Mouse (Mus musculus) hindbrain, postnatal 0 days (tissue): ENCODE results near the gene Myo1c. TPM values are rescaled to one million over a fixed set of nuclear protein-coding genes. Genes with fewer than 3 reads are reported as not detected.

Experiments used
- ATAC-seq: fragments of 200-750 bp; cut with Nextera tagmentation; 2 replicates; pipeline ENCODE4 v1.8.0; 2017; ENCODE audit warnings: mild to moderate bottlenecking, moderate TSS enrichment, moderate library complexity
- DNase-seq: peaks from one replicate; pipeline ENCODE4 v3.0.0-alpha.2; 2015; ENCODE audit warnings: low spot score
- H3K27ac ChIP-seq: fragments of 300-500 bp; sonication (generic); 2 replicates; pipeline ENCODE4 v1.5.1; 2014; ENCODE audit warnings: mild to moderate bottlenecking
- H3K27me3 ChIP-seq: fragments of 300-500 bp; sonication (generic); 2 replicates; pipeline ENCODE4 v1.6.1; 2014; ENCODE audit warnings: low read length, mixed read lengths; ENCODE audit not compliant: insufficient read depth
- H3K36me3 ChIP-seq: fragments of 300-500 bp; sonication (generic); 2 replicates; pipeline ENCODE4 v1.6.1; 2014; ENCODE audit warnings: low read length, mixed read lengths; ENCODE audit not compliant: insufficient read depth
- H3K4me1 ChIP-seq: fragments of 300-500 bp; sonication (generic); 2 replicates; pipeline ENCODE4 v1.6.1; 2014; ENCODE audit warnings: antibody characterized with exemption, low read length, mixed read lengths; ENCODE audit not compliant: insufficient read depth
- H3K4me2 ChIP-seq: fragments of 300-500 bp; sonication (generic); 2 replicates; pipeline ENCODE4 v1.6.1; 2014; ENCODE audit warnings: low read depth, mild to moderate bottlenecking, low read length, moderate library complexity, mixed read lengths
- H3K4me3 ChIP-seq: fragments of 300-500 bp; sonication (generic); 2 replicates; pipeline ENCODE4 v1.5.1; 2014; ENCODE audit warnings: low read length
- H3K9ac ChIP-seq: fragments of 300-500 bp; sonication (generic); replicated peaks from 2 replicates; pipeline ENCODE4 v1.6.1; 2014; ENCODE audit warnings: mild to moderate bottlenecking, low read length, moderate library complexity, mixed read lengths
- H3K9me3 ChIP-seq: fragments of 300-500 bp; sonication (generic); 2 replicates; pipeline ENCODE4 v1.6.1; 2016; ENCODE audit warnings: low read length, mixed read lengths
- CTCF ChIP-seq: IDR thresholded peaks from 2 replicates; pipeline ENCODE4 v1.5.1; 2016; ENCODE audit warnings: antibody characterized with exemption, control low read depth, low read depth
- WGBS: fragments of 180-500 bp; shearing (Covaris S2); extraction: QIAGEN DNeasy Blood & Tissue Kit; methylation state at CpG from one replicate; pipeline ENCODE4 v1.1.7; 2014; 5-methylcytosine and 5-hydroxymethylcytosine counted together
- polyA plus RNA-seq: library from polyadenylated mRNA; unstranded; fragments of >200 nt; fragmentation: Nextera tagmentation; extraction: Ambion mirVana; gene quantifications from 2 replicates; pipeline ENCODE4 v1.2.1, GENCODE M21; 2015
- total RNA-seq: library from RNA; depleted of rRNA; stranded (reverse); fragments of >200 nt; gene quantifications from 2 replicates; pipeline ENCODE4 v1.2.3, GENCODE M21; 2014

Myo1c gene
- total and polyA plus RNA-seq, 2 experiments from 2014 or later = 9.3 to 22.4 TPM

GRCm38 (mm10) chr11:75643323-75643722 lies 7.0 kb upstream of the Myo1c start:
- Histone ChIP-seq H3K9ac (no peak overlapping the region), H3K4me1 (no peaks in the 10 kb centered on the region), H3K27ac (no peak overlapping the region), H3K27me3 (no peaks in the 10 kb centered on the region), H3K4me3 (no peak overlapping the region), H3K36me3 (peaks cover 4% of the 10 kb centered on the region; the same call in 1 of the 2 replicates), H3K9me3 (no peaks in the 10 kb centered on the region), H3K4me2 (no peak overlapping the region)
- DNase-seq (no peak), ATAC-seq (no peak)
- TF ChIP-seq CTCF = no peak
- 85% methylated on average over 5 of the region's 5 CpGs for WGBS

- H3K4me2 ChIP-seq = no peak overlapping the region
- no peaks in the 10 kb centered on the region for H3K27me3 ChIP-seq
- no peak overlapping the region for H3K4me3 ChIP-seq
- H3K9me3 ChIP-seq = no peaks in the 10 kb centered on the region
- no peaks in the 10 kb centered on the region for H3K4me1 ChIP-seq
- no peak for DNase-seq
- H3K9ac ChIP-seq = no peak overlapping the region
- H3K27ac ChIP-seq = no peak overlapping the region
- no peak for ATAC-seq
- 88% methylated on average over 9 of the region's 9 CpGs for WGBS
- no peak for TF ChIP-seq CTCF
- 0 out of 2 replicates have a peak, but pooled peaks cover 4% of the 10 kb centered on the region for H3K36me3 ChIP-seq
Observed at GRCm38 (mm10) chr11:75644684-75645083, 5.6 kb upstream of the Myo1c start.

- H3K4me3 ChIP-seq = no peak overlapping the region
- ATAC-seq (peak; percentile 89), DNase-seq (peak; percentile 80)
- H3K4me2 ChIP-seq = no peak overlapping the region
- H3K4me1 ChIP-seq = peaks cover 5% of the 10 kb centered on the region
- 39% methylated on average over 6 of the region's 6 CpGs for WGBS
- H3K9ac ChIP-seq = 0 out of 2 replicates have a peak overlapping the region, but pooled peaks have one; percentile 9
- H3K9me3 ChIP-seq = no peaks in the 10 kb centered on the region
- peak overlapping the region; percentile 27; the same call in 1 of the 2 replicates for H3K27ac ChIP-seq
- TF ChIP-seq CTCF = no peak
- H3K27me3 ChIP-seq = no peaks in the 10 kb centered on the region
- 0 out of 2 replicates have a peak, but pooled peaks cover 4% of the 10 kb centered on the region for H3K36me3 ChIP-seq
Observed at GRCm38 (mm10) chr11:75647681-75648211, 2.6 kb upstream of the Myo1c start.

- no peak overlapping the region for H3K4me2 ChIP-seq
- ATAC-seq = no peak
- no peaks in the 10 kb centered on the region for H3K27me3 ChIP-seq
- H3K9me3 ChIP-seq = no peaks in the 10 kb centered on the region
- WGBS = 92% methylated on average over 4 of the region's 4 CpGs
- no peak for TF ChIP-seq CTCF
- H3K4me3 ChIP-seq = no peak overlapping the region
- H3K9ac ChIP-seq = no peak overlapping the region
- peak overlapping the region; percentile 29; the same call in 1 of the 2 replicates for H3K27ac ChIP-seq
- H3K4me1 ChIP-seq = peaks cover 9% of the 10 kb centered on the region
- no peaks in the 10 kb centered on the region for H3K36me3 ChIP-seq
- no peak for DNase-seq
Observed at GRCm38 (mm10) chr11:75649155-75649561, 1.1 kb upstream of the Myo1c start.

- ATAC-seq (no peak), DNase-seq (no peak)
- peak overlapping the region; percentile 87; the same call in 1 of the 2 replicates for H3K27ac ChIP-seq
- no peaks in the 10 kb centered on the region for H3K27me3 ChIP-seq
- peaks cover 14% of the 10 kb centered on the region for H3K4me1 ChIP-seq
- H3K9me3 ChIP-seq = no peaks in the 10 kb centered on the region
- no peaks in the 10 kb centered on the region for H3K36me3 ChIP-seq
- peak overlapping the region; percentile 72 for H3K9ac ChIP-seq
- peak overlapping the region; percentile 54 for H3K4me3 ChIP-seq
- WGBS = 45% methylated on average over 13 of the region's 13 CpGs
- peak overlapping the region; percentile 91 for H3K4me2 ChIP-seq
- TF ChIP-seq CTCF = no peak
Observed at GRCm38 (mm10) chr11:75650958-75651425, 688 bp downstream of the Myo1c start.

GRCm38 (mm10) chr11:75651426-75652221 lies 1.3 kb downstream of the Myo1c start:
- H3K27ac ChIP-seq = peak overlapping the region; percentile 87
- WGBS = under 1% methylated on average over 54 of the region's 54 CpGs

More at GRCm38 (mm10) chr11:75651426-75652221, 1.3 kb downstream of the Myo1c start:
- DNase-seq (peak; percentile 77), ATAC-seq (peak; percentile 55)
- Histone ChIP-seq H3K4me1 (peaks cover 19% of the 10 kb centered on the region), H3K4me2 (peak overlapping the region; percentile 91), H3K9ac (peak overlapping the region; percentile 72), H3K27me3 (no peaks in the 10 kb centered on the region), H3K36me3 (no peaks in the 10 kb centered on the region), H3K4me3 (peak overlapping the region; percentile 54), H3K9me3 (no peaks in the 10 kb centered on the region)
- TF ChIP-seq CTCF = no peak
